Mouse (Mus musculus) brain, embryonic 14.5 days (tissue): ENCODE measurements around the gene Atn1. TPM values are rescaled to one million over a fixed set of nuclear protein-coding genes. Genes with fewer than 3 reads are reported as not detected.
A peak's percentile ranks its signal among the peaks of the same experiment; 100 is the strongest.

Experiments
- DNase-seq: peaks from one replicate; pipeline ENCODE4 v3.0.0-alpha.2; 2011; ENCODE audit warnings: low read depth
- CTCF ChIP-seq: fragments of 200-500 bp; IDR thresholded peaks from 2 replicates; pipeline ENCODE4 v1.5.1; 2012; ENCODE audit warnings: inconsistent platforms, mild to moderate bottlenecking, moderate library complexity, borderline replicate concordance; ENCODE audit not compliant: insufficient read depth, insufficient read length; ENCODE audit errors: extremely low read depth
- POLR2A ChIP-seq: fragments of 200-500 bp; IDR thresholded peaks from 2 replicates; pipeline ENCODE4 v1.6.1; 2012; ENCODE audit warnings: mild to moderate bottlenecking, inconsistent platforms, borderline replicate concordance; ENCODE audit not compliant: poor library complexity, insufficient read depth, insufficient read length, severe bottlenecking; ENCODE audit errors: extremely low read depth
- polyA plus RNA-seq: library from polyadenylated mRNA; depleted of rRNA; stranded (reverse); fragments of >200 nt; gene quantifications from 2 replicates; pipeline ENCODE4 v1.2.3, GENCODE M21; 2012

Atn1 gene
- polyA plus RNA-seq, 1 experiment = 136 TPM

GRCm38 (mm10) chr6:124729850-124730705 is 26.2 kb downstream of the Atn1 start:
- no peak for DNase-seq
- no peak for TF ChIP-seq CTCF
- TF ChIP-seq POLR2A = no peak

- TF ChIP-seq POLR2A (no peak), CTCF (no peak)
- DNase-seq = no peak
These were observed 27.7 kb downstream of the Atn1 start for GRCm38 (mm10) chr6:124728621-124729020.

- no peak for TF ChIP-seq CTCF
- TF ChIP-seq POLR2A = no peak
- no peak for DNase-seq
These were observed 31.9 kb downstream of the Atn1 start for GRCm38 (mm10) chr6:124724472-124724871.

DNA sequence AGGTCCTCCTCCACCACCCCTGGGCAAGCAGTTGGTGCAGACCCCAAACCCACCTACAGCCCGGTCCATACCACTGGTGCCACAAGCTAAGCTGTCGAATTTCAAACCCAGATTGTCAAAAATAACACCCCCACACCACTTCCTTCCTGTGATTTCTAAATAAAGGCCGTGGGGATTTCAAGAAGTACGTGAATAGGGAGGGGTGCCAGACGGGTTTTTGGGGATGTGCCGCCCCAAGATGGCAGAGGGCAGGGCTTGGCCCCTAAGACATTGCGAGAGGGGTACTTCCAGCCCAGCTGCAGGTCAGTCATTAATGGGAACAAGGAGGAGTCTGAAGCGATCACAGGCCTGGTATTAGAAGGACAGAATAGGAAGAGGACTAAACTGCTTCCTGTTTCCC is 32.8 kb downstream of the Atn1 start:
- TF ChIP-seq CTCF (no peak), POLR2A (no peak)
- DNase-seq = no peak

- TF ChIP-seq POLR2A = no peak
- no peak for TF ChIP-seq CTCF
- no peak for DNase-seq
These were observed 33.3 kb downstream of the Atn1 start for GRCm38 (mm10) chr6:124722876-124723473.

DNA sequence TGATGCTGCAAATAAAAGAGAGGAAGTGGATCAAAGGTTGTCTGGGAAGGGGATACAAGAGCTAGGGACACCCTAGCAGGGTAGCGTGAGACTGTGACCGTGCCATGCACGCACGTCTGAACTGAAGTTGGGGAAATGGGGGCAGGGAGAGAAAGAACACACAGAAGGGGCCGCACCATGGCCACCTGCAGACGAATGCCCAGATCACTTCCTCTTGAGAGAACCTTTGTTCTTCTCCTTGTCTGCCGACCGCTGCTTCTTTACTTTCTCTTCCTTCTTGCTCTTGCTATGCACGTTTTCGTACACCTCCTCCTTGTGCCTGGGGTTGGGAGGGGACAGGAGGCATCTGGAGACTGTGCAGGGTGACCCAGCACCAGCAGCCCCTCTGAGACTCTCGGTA is 35.4 kb downstream of the Atn1 start:
- DNase-seq = no peak
- TF ChIP-seq CTCF (no peak), POLR2A (no peak)

- no peak for DNase-seq
- TF ChIP-seq POLR2A (no peak), CTCF (no peak)
These were observed 36.9 kb downstream of the Atn1 start for GRCm38 (mm10) chr6:124719354-124719978.

GRCm38 (mm10) chr6:124718703-124719102 is 37.6 kb downstream of the Atn1 start:
- TF ChIP-seq POLR2A (no peak), CTCF (no peak)
- no peak for DNase-seq

DNA sequence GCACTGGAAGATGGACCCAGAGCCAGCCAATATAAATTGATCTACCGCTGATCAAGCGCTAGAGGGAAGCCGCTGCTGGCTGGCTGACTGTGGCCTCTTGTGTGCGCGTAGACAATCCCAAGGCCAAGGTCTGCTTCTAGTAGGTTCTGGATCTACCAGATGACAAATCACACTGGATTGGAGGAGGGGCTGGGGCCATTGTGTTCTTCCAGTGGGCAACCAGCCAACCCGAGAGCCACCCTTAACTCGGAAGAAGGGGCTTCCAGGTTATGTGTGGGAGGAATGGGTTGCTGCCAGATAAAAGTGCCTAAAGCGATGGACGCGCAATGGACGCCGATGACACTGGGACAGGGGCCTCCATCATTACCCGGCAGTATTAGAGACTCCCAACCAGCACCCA is 38.4 kb downstream of the Atn1 start:
- DNase-seq = no peak
- TF ChIP-seq POLR2A (no peak), CTCF (no peak)

DNA sequence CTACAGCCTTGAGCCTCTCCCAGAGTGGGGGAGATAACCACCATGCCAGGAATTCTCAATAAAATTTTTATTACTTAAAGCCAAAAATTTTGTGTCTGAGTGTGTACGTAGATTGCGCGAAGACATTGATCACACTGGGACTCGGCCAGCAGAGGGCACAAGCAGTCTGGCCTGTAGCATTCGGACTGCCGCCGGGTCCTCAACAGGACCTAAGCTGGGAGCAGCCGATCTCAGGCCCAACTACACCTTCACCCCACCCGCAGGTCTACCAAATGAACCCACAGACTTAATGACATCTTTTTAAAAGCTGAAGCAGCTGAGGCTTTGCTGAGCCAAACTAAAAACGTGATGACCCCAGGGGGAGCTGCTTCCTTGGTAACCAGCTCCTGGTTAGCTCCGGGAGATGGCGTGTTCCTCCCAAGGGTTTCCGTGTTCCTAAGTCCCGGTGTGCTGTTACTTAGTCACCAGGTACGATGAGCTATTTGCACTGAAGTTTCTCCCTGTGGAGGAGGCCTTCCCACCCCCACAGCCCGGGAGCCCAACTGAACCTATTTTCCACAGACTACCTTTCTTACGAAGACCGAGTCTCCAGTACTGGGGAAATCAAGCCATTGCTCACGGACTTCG is 39.3 kb downstream of the Atn1 start:
- peak; percentile 74 for DNase-seq
- TF ChIP-seq CTCF (peak; percentile 67), POLR2A (no peak)

DNA sequence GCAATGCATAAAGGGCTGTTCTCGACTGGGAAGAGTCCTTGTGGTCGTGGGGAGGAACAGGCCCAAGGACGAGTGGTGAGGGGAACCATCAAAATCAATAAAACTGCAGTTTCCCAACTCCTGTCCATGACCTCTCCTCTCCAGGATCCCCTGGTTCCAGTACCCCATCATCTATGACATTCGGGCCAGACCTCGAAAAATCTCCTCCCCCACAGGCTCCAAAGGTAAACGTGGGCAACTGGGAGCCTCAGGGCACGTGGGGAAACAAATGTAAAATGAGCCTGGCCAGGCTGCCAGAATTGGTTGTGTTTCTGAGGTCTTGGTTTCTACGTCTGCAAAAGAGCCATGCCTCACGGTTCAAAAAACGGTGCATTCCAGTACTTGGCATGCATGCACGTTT is 43.4 kb downstream of the Atn1 start:
- no peak for DNase-seq
- TF ChIP-seq CTCF = no peak
- no peak for TF ChIP-seq POLR2A

DNA sequence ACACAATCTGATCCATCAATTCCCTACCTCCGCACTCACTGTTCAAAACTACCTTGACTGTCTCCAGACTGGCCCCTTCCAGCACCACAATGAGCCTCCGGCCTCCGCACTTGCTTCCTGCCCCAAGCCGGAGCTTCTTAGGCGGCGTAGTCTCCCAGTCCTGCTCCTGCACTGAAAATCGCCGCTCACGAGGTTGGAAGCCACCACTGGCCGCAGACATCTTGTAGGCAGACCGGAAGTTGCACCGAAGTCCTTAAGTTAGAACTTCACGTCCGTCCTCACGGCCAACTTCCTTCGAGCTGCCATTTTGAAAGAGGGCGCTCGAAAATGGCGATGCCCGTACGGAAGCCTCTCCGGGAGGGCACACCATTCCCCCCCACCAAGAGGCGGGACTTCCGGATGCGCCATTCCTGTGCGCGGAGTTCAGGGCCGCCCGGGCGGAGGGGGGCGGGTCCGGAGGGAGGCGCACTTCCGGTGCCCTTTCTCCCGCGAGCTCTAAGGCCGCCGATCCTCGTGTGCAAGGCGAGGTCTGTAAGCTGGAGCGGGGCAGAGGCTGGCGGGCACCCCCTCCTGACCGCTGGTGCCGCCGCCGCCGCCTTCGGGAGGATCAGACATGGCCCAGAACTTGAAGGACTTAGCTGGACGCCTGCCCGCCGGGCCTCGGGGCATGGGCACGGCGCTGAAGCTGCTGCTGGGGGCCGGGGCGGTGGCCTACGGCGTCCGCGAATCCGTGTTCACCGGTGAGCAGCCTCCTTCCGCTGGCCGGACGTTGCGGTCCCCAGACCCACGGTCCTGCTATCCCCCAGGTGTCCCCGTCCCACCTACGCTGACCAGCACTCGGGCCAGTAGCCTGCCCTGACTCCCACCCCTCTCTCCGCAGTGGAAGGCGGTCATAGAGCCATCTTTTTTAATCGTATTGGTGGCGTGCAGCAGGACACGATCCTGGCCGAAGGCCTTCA is 44.2 kb downstream of the Atn1 start, which contains the start of the genes Emg1 and Phb2:
TSS of gene Emg1 (minus strand) at position 355 of the 959 bp plus-strand sequence.
TSS of gene Phb2 (plus strand) at position 513 of the 959 bp plus-strand sequence.
- no peak for TF ChIP-seq CTCF
- TF ChIP-seq POLR2A = peak; percentile 27; the same call in 1 of the 2 replicates
- peak; percentile 99 for DNase-seq
